Mouse (Mus musculus) forebrain, postnatal 0 days (tissue): ENCODE results near the gene 1810055G02Rik. TPM values are rescaled to one million over a fixed set of nuclear protein-coding genes. Genes with fewer than 3 reads are reported as not detected.

Experiments used
- ATAC-seq: fragments of 200-750 bp; cut with Nextera tagmentation; 2 replicates; pipeline ENCODE4 v1.8.0; 2017; ENCODE audit warnings: mild to moderate bottlenecking, moderate library complexity
- DNase-seq: peaks from one replicate; pipeline ENCODE4 v3.0.0-alpha.2; 2015
- H3K27ac ChIP-seq: fragments of 300-500 bp; sonication (generic); 2 replicates; pipeline ENCODE4 v1.5.1; 2014; ENCODE audit warnings: low read depth, mild to moderate bottlenecking, antibody characterized with exemption, low read length, moderate library complexity, mixed read lengths
- H3K27me3 ChIP-seq: fragments of 300-500 bp; sonication (generic); 2 replicates; pipeline ENCODE4 v1.6.1; 2014; ENCODE audit warnings: mild to moderate bottlenecking, low read length, mixed read lengths; ENCODE audit not compliant: insufficient read depth
- H3K36me3 ChIP-seq: fragments of 300-500 bp; sonication (generic); 2 replicates; pipeline ENCODE4 v1.6.1; 2014; ENCODE audit warnings: mild to moderate bottlenecking, moderate library complexity; ENCODE audit not compliant: insufficient read depth
- H3K4me1 ChIP-seq: fragments of 300-500 bp; sonication (generic); 2 replicates; pipeline ENCODE4 v1.6.1; 2014; ENCODE audit warnings: antibody characterized with exemption; ENCODE audit not compliant: insufficient read depth
- H3K4me2 ChIP-seq: fragments of 300-500 bp; sonication (generic); 2 replicates; pipeline ENCODE4 v1.6.1; 2014; ENCODE audit warnings: low read depth, mild to moderate bottlenecking, moderate library complexity
- H3K4me3 ChIP-seq: fragments of 300-500 bp; sonication (generic); 2 replicates; pipeline ENCODE4 v1.5.1; 2014; ENCODE audit warnings: low read depth, low read length, mixed read lengths
- H3K9ac ChIP-seq: fragments of 300-500 bp; sonication (generic); 2 replicates; pipeline ENCODE4 v1.6.1; 2014; ENCODE audit warnings: mild to moderate bottlenecking
- H3K9me3 ChIP-seq: fragments of 300-500 bp; sonication (generic); 2 replicates; pipeline ENCODE4 v1.6.1; 2016; ENCODE audit warnings: low read length
- CTCF ChIP-seq: sonication (generic); IDR thresholded peaks from 2 replicates; pipeline ENCODE4 v1.5.1; 2016; ENCODE audit warnings: antibody characterized with exemption, control low read depth, low read depth
- WGBS: fragments of 180-500 bp; shearing (Covaris S2); extraction: QIAGEN DNeasy Blood & Tissue Kit; methylation state at CpG from one replicate; pipeline ENCODE4 v1.1.7; 2014; 5-methylcytosine and 5-hydroxymethylcytosine counted together
- polyA plus RNA-seq: library from polyadenylated mRNA; unstranded; fragments of >200 nt; fragmentation: Nextera tagmentation; extraction: Ambion mirVana; gene quantifications from 2 replicates; pipeline ENCODE4 v1.2.1, GENCODE M21; 2015
- total RNA-seq: library from RNA; depleted of rRNA; stranded (reverse); fragments of >200 nt; gene quantifications from 2 replicates; pipeline ENCODE4 v1.2.3, GENCODE M21; 2014; rRNA removed

The 1810055G02Rik gene
- total and polyA plus RNA-seq, 2 experiments from 2014 or later, result 37.2 to 39.0 TPM

GRCm38 (mm10) chr19:3757861-3758260 lies 49.8 kb downstream of the 1810055G02Rik start:
- Histone ChIP-seq H3K4me2 (no peak overlapping the region), H3K9ac (no peak overlapping the region), H3K27ac (no peak overlapping the region), H3K27me3 (no peaks in the 10 kb centered on the region), H3K9me3 (no peaks in the 10 kb centered on the region), H3K36me3 (no peaks in the 10 kb centered on the region), H3K4me3 (no peak overlapping the region), H3K4me1 (no peaks in the 10 kb centered on the region)
- TF ChIP-seq CTCF, result no peak
- 53% methylated on average over 1 of the region's 1 CpGs for WGBS
- DNase-seq, result no peak
- ATAC-seq, result no peak

DNA sequence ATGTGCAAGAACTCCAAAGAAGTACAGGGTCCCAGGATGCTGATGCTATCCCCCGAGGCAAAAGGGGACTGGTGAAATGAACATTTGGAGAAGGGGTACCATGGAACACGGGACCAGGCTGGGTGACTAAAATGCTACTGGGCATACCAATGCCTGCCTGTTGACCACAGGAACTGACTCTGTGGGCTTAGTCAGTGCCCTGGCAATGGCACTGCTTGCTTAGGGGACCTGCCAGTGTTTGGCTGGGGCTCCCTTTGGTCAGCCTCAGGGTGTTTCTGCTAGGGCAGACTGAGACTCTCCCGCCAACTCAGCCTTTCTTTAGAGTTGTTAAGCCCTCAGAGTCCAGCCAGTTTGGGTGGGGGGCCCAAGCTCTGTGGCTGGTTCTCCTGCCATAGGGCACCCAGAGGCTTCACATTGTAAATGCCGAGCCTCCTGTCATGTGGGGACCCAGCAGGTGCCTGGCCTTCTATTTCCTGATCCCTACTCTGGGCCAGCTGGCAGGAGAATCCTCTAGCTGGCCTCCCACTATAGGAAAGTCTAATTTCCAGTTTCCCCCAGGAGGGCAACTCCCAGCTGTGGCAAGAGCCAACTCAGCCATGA lies 57.2 kb downstream of the 1810055G02Rik start:
- TF ChIP-seq CTCF, result no peak
- Histone ChIP-seq H3K9me3 (no peaks in the 10 kb centered on the region), H3K4me1 (peaks cover 21% of the 10 kb centered on the region), H3K4me2 (no peak overlapping the region), H3K9ac (no peak overlapping the region), H3K27ac (no peak overlapping the region), H3K36me3 (no peaks in the 10 kb centered on the region), H3K27me3 (no peaks in the 10 kb centered on the region), H3K4me3 (no peak overlapping the region)
- DNase-seq (no peak), ATAC-seq (no peak)
- WGBS, result 87% methylated on average over 4 of the region's 4 CpGs

DNA sequence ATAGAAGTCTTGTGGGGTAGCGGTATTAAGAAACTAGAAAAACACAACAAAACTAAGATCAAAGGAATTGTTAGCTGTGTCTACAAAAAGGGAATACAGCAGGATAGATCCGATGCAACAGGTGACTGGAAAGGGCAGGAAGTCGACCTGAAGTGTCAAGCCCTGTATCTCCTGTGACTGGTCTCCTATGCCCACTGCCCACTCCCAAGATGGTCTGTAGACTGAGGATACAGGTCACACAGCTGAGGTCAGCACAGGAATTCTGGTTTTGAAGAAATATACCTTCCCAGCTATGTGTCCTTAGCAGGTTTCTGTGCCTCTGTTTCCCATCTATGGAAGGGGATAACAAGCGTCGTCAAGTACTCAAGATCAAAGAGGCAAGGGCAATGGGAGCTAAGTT lies 58.3 kb downstream of the 1810055G02Rik start:
- Histone ChIP-seq H3K9ac (peak overlapping the region; percentile 99; the same call in 1 of the 2 replicates), H3K27me3 (no peaks in the 10 kb centered on the region), H3K4me3 (no peak overlapping the region; the same call in 1 of the 2 replicates)

DNA sequence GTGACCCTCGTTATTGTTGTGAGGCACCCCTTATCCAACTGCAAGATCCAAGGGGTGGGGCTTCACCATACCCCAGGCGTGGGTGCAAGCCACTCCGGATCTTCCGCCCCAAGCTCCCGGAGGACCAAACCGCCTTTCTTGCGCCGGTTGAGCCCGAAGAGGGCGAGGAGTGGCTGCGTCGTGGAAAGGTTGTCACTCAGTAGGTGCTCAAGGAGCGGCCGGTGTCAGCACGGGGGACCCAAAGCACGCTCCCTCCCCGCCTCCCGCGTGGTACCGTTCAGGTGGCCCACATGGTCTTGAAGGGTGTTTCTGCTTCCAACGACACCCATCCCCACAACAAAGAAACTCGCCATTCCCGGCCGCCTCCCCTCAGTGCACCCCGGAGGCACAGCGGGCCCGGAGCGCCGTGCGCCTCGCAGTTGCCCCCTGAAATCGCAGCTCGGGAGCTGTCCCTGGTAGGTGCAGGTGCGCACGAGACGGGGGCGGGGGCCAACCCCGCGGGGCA lies 59.2 kb downstream of the 1810055G02Rik start, which contains the start of gene Kmt5b:
Gene Kmt5b (plus strand): TSS at position 146 of the 505 bp plus-strand sequence.
- Histone ChIP-seq H3K4me2 (peak within 1 kb of the TSS; percentile 92), H3K9me3 (no peaks in the 10 kb centered on the region), H3K4me1 (peaks cover 22% of the 10 kb centered on the region), H3K4me3 (peak within 1 kb of the TSS; percentile 64), H3K36me3 (no peaks in the 10 kb centered on the region), H3K27ac (peak within 1 kb of the TSS; percentile 100), H3K27me3 (no peaks in the 10 kb centered on the region), H3K9ac (peak within 1 kb of the TSS; percentile 99)
- DNase-seq (peak; percentile 80), ATAC-seq (peak; percentile 44)
- TF ChIP-seq CTCF, result no peak
- WGBS, result 2% methylated on average over 39 of the region's 39 CpGs

More for the DNA sequence above, 58.3 kb downstream of the 1810055G02Rik start:
- Histone ChIP-seq H3K27ac (0 out of 2 replicates have a peak overlapping the region, but pooled peaks have one; percentile 100), H3K4me1 (peaks cover 22% of the 10 kb centered on the region), H3K9me3 (no peaks in the 10 kb centered on the region), H3K36me3 (no peaks in the 10 kb centered on the region), H3K4me2 (peak overlapping the region; percentile 92)
- WGBS, result 91% methylated on average over 5 of the region's 5 CpGs
- TF ChIP-seq CTCF, result no peak
- ATAC-seq (no peak), DNase-seq (no peak)

Other genes with a start within 250 kb of the 1810055G02Rik start
- gene Ppp6r3, start 132.5 kb upstream of the 1810055G02Rik start, total RNA-seq, result 103 and 110 TPM in 2 replicates
- gene Ppp6r3, start 132.5 kb upstream of the 1810055G02Rik start, polyA plus RNA-seq, result 18.1 and 28.6 TPM in 2 replicates
- 7.9 and 11.1 TPM in 2 replicates for gene Lrp5, start 21.7 kb upstream of the 1810055G02Rik start, total RNA-seq
- 0.50 and 0.56 TPM in 2 replicates for gene Lrp5, start 21.7 kb upstream of the 1810055G02Rik start, polyA plus RNA-seq
- 80.7 and 103 TPM in 2 replicates for gene Kmt5b, start 59.1 kb downstream of the 1810055G02Rik start, total RNA-seq
- 24.3 and 38.1 TPM in 2 replicates for gene Kmt5b, start 59.1 kb downstream of the 1810055G02Rik start, polyA plus RNA-seq
- gene Chka, start 143.5 kb downstream of the 1810055G02Rik start, total RNA-seq, result 67.0 and 69.4 TPM in 2 replicates
- gene Chka, start 143.5 kb downstream of the 1810055G02Rik start, polyA plus RNA-seq, result 49.4 and 53.9 TPM in 2 replicates
- 21.4 and 23.5 TPM in 2 replicates for gene Tcirg1, start 198.8 kb downstream of the 1810055G02Rik start, total RNA-seq
- gene Tcirg1, start 198.8 kb downstream of the 1810055G02Rik start, polyA plus RNA-seq, result 9.3 and 9.9 TPM in 2 replicates
- 137 and 148 TPM in 2 replicates for gene Ndufs8, start 204.5 kb downstream of the 1810055G02Rik start, total RNA-seq
- gene Ndufs8, start 204.5 kb downstream of the 1810055G02Rik start, polyA plus RNA-seq, result 261 and 281 TPM in 2 replicates
- gene Aldh3b1, start 221.5 kb downstream of the 1810055G02Rik start, total RNA-seq, result 1.7 and 4.2 TPM in 2 replicates
- 3.6 and 4.1 TPM in 2 replicates for gene Aldh3b1, start 221.5 kb downstream of the 1810055G02Rik start, polyA plus RNA-seq
- gene Unc93b1, start 226.9 kb downstream of the 1810055G02Rik start, total RNA-seq, result 8.6 and 10.8 TPM in 2 replicates
- gene Unc93b1, start 226.9 kb downstream of the 1810055G02Rik start, polyA plus RNA-seq, result 10.6 and 13.2 TPM in 2 replicates